Mouse (Mus musculus) kidney, adult 9 months (tissue): ENCODE results near the gene Brd4.

ENCODE experiments used
- DNase-seq: peaks from one replicate; pipeline ENCODE4 v3.0.0; 2022

Gene Brd4

DNA sequence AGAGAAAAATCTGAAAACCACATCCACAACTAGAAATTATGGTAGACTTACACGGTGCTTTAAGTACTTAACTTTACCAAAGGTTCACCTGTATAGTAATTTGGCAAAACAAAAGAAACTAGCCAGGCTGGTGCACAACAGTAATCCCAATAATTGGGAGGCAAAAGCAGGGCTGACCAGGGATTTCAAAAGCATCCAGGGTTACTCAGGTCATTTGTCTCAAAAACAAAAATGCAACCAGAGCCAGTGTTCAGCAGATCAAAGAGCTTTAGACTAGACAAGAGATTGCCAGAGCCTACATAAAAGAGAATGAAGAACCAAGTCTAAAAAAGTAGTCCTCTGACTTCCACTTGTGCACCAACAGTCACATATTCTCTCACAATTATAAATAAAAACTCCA lies 7.3 kb downstream of the Brd4 start:
- no peak for DNase-seq

DNA sequence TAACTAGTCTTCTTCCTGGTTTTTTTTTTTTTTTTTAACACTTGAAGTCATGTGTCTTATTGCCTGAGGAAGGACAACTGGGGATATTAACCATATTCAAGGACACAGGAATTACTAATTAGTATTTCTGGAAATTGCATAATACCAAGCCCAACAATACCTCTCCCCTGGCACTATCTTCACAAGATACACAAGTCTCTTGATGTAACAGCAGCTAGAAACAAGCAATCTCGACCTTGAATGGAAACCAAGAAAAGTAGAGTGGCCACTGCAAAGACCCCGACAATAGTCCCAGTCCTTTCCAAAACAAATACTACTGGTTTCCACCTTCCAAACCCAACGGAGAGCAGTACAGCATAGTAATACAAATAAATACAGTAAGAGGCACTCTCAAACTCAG lies 9.0 kb downstream of the Brd4 start:
- no peak for DNase-seq

DNA sequence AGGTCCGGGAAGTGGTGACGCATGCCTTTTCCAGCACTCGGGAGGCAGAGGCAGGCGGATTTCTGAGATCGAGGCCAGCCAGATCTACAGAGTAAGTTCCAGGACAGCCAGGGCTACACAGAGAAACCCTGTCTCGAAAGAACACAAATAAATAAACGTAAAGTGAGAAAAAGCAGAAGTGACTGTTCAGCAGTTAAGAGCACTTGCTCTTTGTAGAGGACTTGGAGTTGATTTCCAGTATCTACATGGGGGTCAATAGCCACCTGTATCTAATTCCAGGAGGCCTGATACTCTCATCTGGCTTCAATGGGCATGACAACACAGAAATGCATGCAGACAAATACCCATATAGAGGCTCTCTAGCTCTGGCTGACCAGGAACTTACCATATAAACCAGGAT lies 15.4 kb downstream of the Brd4 start:
- DNase-seq: no peak

DNA sequence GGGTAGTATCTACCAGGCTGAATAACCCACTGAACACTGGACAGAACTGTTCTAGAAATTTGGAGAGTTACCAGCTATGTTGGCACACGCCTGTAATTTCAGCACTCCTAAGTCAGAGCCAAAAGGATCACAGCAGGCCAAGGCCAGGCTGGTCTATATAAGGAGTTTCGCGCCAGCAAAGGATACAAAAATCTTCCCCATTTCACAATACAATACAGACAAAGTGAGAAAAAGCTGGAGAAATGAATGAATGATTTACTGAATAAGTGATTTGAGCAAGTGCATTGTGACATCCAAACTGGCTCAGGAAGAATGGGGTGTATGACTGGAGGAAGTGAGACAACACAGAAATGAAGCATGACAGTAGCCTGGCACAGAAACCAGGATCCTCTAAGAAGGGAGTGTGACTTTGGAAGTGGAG lies 16.0 kb downstream of the Brd4 start:
- DNase-seq: no peak

DNA sequence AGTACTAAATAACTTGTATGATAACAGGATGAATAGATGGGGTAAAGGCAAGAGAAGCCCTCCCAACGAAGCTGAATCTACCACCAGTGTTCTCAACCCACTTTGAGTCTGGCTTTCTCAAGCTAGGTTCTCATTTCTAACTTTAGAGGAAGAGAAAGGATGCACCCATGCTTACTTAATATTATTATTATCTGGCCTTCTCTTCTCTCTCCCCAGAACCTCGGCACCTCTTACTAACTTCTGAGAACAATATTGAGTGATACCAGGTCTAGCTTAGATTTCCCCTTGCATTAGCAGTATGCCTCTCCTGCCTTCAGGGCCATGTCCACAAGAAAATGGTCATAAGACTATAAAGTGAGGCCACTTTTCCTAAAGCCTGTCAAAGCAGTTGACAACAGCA lies 16.4 kb downstream of the Brd4 start:
- DNase-seq: no peak

DNA sequence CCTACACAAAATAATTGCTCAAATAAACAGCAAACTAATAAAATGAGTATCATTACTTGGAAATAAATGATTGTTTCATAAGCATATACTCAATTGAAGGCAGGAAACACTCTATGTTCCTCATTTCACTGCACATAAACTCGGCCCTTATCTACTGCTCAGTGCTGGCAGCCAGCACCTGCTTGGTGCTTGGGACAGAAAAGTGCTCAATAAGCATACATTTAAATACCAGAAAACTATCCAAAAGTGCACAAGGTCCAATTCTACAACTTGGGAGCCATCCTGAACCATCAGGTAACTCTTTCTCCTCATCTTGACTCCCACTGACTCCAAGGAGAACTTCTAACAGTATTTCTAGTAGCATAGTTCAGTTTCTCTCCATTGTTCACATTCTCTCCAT lies 16.9 kb downstream of the Brd4 start:
- DNase-seq: no peak

DNA sequence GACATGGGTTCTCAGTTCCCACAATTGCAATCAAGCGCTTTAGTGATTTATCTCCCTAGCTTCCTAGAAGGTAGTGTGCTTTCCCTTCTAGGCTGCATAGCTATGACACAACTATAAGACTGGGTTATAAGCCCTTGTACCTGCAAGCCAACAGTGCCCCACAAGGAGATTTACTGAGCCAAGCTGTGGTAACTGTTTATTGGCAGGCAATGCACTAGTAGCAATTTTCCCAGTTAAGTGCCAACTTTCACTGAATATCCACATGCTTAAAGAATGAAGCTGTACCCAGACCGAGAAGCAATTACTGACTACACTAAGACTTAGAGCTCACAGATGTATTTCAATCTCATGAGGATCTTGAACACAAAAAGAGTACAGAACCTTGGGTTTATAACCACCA lies 20.9 kb downstream of the Brd4 start:
- peak; percentile 28 for DNase-seq

DNA sequence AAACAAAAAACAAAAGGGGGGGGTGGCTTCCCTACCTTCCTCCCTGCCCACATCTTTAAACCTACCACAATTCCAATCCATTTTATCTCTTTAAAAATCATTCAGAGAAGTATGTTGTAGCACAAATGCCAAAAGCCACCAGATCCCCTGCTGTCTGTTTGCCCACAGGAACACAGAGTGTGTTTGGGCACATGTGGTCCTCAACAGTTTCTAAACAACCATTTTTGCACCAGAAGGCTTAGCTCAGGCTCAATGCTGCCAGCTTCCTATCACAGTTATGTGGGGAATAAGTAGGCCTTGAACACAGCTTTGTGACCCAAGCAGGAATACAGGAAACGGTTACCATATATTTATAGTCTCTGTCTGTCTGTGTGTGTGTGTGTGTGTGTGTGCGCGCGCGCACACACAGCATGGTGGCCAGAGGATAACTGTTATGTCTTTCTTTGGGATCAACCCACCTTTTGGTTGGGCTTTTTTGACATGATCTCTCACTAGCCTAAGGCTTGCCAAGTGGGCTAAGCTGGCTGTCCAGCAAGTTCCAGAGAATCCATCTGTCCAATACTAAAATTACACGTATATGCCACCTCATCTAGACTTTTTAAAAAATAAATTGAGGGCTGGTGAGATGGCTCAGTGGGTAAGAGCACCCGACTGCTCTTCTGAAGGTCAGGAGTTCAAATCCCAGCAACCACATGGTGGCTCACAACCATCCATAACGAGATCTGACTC lies 21.5 kb downstream of the Brd4 start:
- no peak for DNase-seq

DNA sequence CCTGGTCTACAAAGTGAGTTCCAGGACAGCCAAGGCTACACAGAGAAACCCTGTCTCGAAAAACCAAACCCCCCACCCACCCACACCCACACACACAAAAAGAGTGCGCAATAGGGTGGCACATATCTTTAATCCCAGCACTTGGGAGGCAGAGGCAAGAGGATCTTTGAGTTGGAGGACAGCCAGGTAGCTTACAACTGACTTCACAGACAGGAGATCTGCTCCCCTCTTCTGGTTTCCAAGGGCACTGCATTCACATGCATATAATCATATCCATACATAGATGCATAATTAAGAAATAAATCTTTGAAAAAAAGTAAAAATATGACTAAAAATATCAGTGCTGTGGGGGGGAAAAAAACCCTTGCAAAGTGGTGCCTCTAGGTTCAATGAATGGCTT lies 25.7 kb downstream of the Brd4 start:
- no peak for DNase-seq

DNA sequence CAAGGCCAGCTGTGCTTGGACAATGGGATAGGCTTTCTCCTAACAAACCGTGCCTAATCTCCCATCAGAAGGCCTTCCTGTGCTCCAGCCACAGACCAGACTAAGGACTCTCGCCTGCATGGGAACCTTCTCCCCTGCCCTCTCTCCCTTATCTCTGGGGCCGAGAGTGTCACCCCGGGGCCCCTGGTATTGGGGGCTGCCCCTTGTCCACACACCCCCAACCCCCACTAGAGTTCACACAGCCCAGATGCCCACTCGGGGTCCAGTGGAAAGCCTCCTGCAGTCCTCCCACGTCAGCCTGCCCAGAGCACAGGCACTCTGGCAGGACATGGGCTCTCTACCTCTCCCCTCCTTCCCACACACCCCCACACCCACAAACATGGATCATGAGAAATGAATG lies 26.6 kb downstream of the Brd4 start:
- DNase-seq: no peak

DNA sequence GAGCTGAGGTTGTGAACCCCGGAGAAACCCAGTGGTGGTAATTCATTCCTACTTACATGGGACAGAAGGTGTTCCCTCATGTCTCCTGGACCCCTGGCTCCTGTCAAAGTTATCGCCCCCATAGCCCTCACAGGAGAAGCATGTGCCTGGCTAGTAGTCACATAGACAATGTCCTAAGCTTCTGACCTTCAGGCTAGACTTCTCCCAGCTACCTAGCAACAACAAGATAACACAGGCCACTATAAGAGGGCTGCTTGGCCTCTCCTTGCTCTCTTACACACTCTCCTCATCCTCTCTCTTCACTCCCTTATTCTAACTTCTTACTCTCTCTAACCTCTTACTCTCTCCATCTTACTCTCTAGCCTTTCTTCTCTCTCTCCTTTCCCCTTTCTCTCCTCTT lies 27.1 kb downstream of the Brd4 start:
- DNase-seq: no peak

DNA sequence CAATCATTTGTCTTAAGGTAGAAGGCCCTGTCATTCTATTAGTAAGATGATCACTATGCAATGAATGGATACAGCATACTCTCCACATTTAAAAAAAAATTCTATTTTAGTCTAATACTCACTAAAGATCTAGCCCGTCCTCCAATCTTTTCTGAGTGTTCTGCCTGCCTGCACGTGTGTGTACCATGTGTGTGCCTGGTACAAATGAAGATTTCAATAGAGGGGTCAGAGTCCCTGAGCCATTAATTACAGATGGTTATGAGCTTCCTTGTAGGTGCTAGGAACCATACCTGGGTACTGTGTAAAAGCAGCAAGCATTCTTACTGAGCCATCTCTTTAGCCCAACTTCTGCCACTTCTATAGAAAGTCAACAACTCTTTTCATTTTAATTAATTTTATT lies 27.6 kb downstream of the Brd4 start:
- DNase-seq: no peak

DNA sequence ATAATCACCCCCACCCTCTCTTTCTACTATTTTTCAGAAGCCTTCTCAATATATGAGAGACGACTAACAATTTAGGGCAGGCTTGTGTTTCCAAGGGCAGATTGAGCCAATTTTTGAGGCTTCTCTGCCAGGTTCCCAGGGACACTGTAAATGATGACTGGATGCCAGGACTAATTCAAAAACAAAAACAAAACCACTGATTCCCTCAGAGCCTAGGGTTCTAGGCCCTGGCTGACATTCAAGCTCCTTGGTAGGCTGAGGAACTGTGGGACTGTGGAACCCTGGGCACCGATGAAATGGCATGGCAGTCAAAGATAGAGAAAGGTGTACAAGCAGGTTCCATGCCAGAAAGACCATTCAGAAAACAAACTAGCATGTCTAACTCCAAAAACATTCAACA lies 31.3 kb downstream of the Brd4 start:
- DNase-seq: no peak

DNA sequence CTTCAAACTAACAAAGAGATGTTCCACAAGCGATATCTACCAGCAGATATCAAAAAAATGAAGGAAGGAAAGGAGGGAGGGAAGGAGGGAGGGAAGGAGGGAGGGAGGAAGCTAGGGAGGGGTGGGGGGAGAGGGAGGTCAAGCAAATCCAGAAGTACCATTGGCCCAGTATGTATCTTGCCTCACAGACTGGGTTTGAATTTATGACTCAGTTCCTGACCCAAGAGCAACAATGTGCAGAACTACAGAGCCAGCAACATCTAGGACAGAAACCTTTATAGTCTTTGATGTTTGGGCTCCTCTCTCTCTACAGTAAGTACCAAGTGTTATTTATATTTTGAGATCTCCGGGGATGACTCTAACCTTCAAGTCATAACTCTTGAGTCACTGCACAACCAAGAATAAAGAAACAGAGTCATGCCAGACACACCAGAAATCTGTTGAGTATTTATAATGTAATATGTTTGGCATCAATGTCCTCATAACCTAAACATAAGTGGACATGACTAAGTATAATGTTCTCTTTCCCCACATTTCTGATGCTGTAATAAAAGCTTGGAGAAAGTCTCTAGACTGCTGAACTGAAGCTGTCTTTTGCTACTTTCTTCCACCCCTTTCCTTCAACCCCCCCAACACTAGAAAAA lies 32.6 kb downstream of the Brd4 start:
- DNase-seq: no peak

DNA sequence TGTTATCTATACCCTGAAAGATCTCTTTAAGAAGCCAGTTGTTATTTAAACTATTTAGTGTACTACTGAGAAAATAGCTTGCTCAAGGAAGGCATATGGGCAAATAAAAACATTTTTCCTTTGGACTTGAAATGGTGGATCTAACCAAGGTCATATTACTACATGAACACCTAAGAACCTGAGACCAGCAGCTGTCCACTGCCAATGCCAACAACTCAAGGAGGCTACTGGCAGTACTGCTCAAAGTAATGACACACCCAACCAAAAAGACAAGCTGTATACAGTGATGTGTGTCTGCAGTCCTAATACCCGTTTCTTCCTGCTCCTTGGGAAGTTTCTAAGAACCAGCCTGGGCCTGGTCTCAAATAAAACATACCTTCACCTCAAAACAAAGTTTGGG lies 34.5 kb downstream of the Brd4 start:
- DNase-seq: no peak

DNA sequence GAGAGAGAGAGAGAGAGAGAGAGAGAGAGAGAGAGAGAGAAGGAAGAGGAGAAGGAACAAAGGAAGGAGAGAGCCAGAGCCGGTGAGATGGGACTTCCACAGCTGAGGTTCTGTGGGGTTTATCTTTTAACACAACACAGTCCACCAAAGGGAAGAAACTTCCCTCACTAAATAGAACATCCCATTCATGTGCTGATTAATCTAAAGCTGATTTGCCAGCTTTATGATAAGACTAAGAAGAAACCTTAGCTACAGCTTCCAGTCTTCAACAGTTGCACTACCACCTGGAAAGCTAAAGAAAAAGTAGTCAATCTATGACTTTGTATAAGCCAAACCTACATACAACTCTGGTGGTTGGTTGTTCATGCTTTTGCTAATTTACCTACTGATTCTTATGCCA lies 36.3 kb downstream of the Brd4 start:
- DNase-seq: no peak

DNA sequence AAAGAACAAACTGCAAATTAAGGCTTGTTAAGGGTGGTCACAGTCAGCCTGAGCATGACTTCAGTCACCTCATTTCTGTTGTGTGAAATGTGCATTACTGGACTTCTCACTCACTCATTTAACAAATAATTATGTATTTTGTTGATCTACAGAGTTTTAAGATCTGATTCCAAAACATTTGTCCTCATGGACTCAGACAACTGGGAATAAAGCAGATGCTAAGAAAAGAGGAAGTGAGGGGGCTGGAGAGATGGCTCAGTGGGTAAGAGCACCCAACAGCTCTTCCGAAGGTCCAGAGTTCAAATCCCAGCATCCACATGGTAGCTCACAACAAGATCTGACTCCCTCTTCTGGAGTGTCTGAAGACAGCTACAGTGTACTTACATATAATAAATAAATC lies 36.9 kb downstream of the Brd4 start:
- no peak for DNase-seq

DNA sequence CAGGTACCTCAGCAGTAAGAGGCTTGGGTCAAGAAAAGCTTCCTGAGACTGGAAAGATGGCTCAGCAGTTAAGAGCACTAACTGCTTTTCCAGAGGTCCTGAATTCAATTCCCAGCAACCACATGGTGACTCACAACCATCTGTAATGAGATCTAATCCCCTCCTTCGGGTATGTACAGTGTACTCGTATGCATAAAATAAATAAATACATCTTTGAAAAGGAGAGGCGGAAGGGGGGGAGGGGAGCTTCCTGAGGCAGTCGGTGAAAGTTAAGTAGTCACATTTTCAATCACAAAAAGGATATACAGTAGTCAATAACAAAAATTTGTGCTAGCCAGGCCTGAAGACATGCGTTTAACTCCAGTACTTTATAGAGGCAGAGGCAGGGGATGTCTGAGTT lies 38.4 kb downstream of the Brd4 start:
- no peak for DNase-seq

DNA sequence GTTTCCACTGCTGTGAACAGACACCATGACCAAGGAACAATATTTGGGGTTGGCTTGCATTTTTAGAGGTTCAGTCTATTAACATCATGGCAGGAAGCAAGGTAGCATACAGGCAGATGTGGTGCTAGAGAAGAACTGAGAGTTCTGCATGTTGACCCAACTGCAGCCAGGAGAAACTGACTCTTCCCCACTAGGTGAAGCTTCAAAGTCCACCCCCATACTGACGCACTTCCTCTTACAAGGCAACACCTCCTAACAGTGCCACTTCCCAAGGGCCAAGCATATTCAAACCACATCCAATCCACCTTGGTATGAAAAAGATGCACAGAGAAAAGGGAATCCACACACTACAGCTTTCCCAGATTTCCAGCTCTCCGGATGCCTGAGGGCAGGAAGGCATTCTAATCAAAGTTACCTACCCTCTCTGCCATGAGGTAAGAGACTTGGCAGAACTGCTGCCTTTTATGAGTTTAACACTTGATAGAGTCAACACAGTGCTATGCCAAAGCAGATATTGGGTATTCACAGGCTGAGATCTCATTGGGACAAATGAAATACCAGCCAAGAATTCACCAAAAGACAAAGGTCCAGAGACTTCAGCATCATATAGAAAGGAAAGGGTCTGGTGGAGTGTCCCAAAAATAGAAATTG lies 43.5 kb downstream of the Brd4 start:
- no peak for DNase-seq

DNA sequence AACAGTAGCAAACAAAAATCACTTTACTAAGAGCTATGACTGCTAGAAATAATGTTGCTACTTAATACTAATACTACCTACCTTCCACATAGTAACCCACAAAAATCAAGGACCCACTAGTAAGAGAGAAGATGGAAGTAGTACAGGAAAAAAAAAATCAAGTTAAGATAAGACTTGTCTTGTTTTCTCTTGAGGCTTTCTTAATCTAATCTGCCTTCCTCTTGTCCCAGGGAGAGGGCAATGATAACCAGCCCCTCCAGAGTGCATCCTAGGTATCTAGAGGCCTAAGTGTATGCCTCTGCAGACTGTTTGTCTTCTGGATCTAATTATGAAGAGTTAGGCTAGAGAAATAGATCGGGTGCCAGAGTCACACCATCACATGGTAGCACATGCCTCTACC lies 45.9 kb downstream of the Brd4 start:
- no peak for DNase-seq

DNA sequence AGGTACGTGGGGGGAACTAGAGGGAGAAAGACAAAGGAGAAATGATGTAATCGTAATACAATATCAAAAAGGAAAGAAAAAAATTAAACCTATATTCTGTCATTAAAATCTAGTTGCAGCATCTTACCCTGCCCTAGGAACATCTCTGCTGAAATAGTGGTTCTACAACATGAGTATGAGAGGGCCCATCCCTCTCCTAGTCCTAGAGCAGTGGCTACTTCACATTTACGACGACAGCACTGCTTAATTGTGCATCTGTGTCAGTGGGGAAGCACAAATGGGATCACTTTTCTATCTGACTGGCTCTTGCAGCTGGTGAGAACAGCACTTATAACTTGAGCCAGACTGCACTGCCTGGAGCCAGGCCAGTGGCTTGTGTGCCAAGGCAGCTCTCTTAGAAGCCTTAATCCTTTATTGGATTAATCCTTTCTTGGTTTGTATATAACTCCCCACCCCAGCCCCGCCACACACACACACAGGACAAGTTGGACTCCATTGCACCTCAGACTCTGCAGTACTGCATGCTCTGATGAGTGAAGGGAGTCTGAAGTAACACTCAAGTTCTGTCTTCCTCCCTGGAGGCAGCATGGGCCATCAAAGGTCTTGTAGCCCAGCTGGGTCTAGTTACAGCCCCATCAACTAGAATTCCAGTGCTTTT lies 48.9 kb downstream of the Brd4 start:
- peak; percentile 38 for DNase-seq

DNA sequence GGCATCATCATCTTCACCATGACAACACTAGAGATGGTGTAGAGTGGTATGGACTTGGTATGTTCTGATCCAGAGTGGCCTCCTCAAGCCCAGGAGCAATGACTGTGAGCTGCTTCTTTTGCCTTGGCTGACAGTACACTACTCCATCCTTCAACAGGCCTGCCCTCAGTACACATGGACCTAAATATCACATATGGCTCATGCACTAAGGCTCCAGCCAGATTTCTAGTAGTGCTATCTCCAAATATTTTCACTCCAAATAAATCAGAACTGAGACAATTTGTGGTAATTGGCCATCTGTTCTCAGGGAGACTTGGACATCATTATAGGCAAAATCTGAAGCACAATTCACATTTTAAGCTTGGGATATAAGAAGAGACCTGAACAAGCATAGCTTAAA lies 51.3 kb downstream of the Brd4 start:
- DNase-seq: no peak

DNA sequence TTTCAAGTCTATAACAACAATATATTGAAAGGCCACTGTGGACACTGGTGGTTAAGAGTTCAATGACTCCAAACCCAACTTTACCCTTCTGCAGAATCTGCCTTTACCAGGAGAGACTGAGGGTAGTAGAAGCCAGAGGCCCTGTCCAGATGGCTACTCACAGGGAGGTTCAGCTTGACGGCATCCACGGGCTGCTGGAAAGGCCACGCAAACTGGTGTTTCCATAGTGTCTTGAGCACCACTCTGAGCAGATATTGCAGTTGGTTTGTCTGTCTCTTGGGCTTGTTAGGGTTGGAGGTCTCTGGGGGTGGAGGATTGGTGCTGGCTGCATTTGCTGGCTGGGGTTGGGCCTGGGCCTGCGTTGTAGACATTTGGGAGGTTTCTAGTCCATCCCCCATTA lies 55.3 kb downstream of the Brd4 start:
- DNase-seq: no peak

DNA sequence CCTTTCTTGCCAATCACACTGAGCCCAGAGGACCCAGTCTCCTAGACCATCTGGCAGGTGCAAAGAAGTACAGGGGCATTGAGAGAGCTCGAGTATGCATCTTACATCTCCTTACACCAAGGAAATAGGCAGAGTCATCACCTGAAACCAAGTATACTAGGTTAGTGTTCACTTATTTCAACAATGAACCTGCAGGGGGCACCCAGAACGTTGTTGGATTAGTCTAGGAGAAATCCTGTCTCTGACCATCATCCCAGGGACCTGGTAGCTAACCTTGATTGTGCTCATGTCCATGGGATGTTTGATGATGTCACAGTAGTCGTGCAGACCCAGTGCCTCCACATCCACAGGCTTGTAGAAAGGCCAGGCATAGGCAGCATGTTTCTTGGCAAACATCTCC lies 63.6 kb downstream of the Brd4 start:
- DNase-seq: peak; percentile 20
